Mouse (Mus musculus) C2C12 (cell line): ENCODE results near the gene Tmtc1.

Source experiments
- CTCF ChIP-seq: IDR thresholded peaks from one replicate; pipeline ENCODE4 v1.5.1; 2011; ENCODE audit not compliant: control insufficient read depth, insufficient read depth, insufficient read length
- MAX ChIP-seq: IDR thresholded peaks from one replicate; pipeline ENCODE4 v1.6.1; 2011; ENCODE audit warnings: mild to moderate bottlenecking, control low read depth
- MYOG ChIP-seq: IDR thresholded peaks from one replicate; pipeline ENCODE4 v1.6.1; 2011; ENCODE audit not compliant: control insufficient read depth, insufficient read length; ENCODE audit errors: extremely low read depth

GRCm38 (mm10) chr6:148391286-148391685 lies 52.9 kb downstream of the Tmtc1 start:
- TF ChIP-seq MAX (no peak), CTCF (no peak), MYOG (no peak)
